Mouse (Mus musculus) lung, postnatal 10 days (tissue): Measurements from ENCODE around the gene Svs3b.
"Not testable (repeated sequence)": the region's sequence is repeated elsewhere in the genome, so short reads cannot be mapped to it uniquely, and the experiment has no call there.

Experiments
- DNase-seq: peaks from one replicate; pipeline ENCODE4 v3.0.0; 2021

Svs3b gene

DNA sequence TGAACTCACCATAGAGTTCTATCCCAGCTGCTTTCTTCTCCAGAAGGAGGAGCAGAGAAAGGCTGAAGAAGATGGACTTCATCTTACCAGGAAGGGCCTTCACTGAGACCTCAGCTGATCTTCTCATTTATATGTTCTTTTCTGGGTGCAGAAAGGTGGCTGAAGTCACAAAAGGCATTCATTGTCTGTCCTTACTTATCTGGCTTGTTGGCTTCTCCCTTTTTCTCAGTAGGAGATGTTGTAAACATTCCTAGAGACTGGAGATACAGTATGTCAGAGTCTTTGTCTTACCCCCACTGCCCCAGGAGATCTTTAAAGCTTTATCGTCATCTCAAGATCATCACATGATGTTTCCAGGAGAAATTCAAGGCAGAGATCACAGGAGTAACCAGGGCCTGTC is at the start of gene Svs3b:
Gene Svs3b (minus strand): TSS at position 101 of the 400 bp plus-strand sequence.
- DNase-seq = not testable (repeated sequence)

DNA sequence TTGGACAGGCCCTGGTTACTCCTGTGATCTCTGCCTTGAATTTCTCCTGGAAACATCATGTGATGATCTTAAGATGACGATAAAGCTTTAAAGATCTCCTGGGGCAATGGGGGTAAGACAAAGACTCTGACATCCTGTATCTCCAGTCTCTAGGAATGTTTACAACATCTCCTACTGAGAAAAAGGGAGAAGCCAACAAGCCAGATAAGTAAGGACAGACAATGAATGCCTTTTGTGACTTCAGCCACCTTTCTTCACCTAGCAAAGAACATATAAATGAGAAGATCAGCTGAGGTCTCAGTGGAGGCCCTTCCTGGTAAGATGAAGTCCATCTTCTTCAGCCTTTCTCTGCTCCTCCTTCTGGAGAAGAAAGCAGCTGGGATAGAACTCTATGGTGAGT is 32.5 kb upstream of the Svs3b start, which contains the start of gene Svs3a:
Gene Svs3a (plus strand): TSS at position 301 of the 400 bp plus-strand sequence.
- not testable (repeated sequence) for DNase-seq

DNA sequence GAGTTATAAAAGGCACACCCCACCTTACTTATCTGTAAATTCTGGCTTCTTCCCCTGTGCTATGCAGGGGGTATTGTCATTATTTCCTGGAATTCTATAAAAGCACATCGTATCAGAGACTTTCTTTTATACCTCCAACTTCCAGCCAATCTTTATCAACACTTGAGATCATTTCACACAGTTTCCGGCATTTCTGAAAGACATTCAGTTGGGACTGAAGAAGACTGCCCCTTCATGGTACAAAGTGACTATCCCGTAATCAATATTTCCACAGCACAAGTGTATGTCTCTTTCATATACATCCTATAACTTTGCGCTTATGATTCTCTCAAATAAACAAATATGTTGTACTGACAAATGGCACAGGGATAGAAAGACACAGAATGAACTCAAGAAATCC is 21.9 kb upstream of the Svs3b start, which contains the start of gene Svs4:
Gene Svs4 (minus strand): TSS at position 101 of the 400 bp plus-strand sequence.
- DNase-seq = no peak

DNA sequence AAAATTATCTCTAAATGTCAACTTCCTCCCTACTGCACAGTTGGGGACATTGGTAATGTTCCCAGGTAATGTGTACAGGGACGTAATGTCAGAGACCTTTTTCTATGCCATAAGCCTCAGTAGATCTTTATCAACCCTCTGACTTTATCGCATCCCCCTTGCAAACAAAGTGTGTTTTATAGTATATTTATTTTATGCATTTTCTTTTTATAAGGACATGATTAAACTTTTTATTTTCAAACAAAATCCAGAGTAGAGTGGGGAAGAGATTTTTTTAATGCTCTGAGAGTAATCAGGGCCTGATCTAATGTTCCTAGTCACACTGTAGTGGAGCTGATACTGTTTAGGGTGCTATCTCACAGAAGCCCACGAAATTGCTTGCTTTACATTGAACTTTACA is 18.1 kb downstream of the Svs3b start, which contains the start of gene Svs2:
Gene Svs2 (minus strand): TSS at position 101 of the 400 bp plus-strand sequence.
- DNase-seq = no peak

DNA sequence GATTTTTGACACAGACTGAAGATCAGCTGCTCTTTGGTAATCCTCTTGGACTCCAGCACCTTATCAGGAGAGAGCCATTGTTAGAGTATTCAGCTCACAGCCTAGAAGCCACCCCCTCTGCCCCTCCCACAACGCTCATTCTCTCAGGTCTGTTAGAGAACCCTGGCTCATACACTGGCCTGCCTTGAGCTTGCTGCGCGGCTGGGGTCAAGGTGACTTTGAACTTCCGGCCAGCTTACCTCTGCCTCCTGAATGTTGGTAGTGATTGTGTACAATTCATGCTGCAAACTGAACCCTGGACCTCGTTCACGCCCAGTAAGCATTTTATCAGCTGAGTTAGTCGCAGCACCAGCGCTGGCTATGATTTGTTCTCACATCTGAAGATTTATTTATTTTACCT is 23.8 kb downstream of the Svs3b start:
- DNase-seq = no peak

DNA sequence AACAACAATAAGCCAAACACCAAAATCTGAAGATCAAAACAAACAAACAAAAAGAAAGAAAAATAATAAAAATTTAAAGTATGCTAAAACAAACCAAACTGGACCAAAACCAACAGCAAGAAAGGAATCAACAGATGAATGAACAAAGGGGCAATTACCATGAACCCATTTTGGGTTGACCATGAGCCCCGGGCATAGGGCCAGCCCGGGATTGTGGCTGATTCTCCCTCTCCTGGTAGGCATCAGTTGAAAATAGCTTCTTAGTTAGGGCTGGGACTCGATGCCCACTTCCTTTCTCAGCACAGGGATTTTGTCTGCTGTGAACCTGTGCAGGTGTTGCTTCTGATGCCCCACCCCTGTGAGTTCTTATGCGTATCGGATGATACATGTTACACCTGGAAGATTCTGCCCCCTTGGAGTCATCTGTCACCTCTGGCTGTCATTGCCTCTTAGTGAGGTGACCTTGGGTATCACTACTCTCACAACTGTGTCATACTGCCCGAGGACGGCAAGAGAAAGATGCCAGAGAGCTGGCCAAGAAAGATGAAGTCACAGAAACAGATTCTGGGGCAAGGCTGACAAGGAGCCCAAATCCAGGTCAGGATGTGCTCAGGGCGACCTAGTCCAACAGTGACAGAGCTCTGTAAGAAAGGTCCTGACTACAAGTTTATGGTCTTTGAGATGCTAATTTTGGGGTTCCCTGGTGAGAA is 27.9 kb downstream of the Svs3b start:
- no peak for DNase-seq

DNA sequence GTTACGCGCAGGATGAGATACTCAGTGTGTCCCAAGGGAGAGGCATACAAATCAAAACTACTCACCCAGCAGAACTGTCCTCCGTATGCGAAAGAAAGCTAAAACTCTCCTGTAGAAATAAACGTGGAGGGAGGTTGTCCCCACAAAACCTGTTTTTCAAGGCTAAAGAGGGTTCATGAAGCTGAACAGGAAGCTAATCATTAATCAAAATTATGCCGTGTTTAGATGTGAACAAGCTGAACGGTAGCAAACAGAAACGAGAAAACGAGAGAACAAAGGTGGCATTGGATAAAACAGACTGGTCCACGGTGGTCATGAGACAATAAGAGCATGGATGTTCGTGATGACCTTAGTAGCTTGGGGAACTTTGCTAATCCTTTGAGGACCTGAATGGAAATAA is 34.9 kb downstream of the Svs3b start, which contains the start of gene Wfdc15b:
Gene Wfdc15b (minus strand): TSS at position 139 of the 400 bp plus-strand sequence.
- no peak for DNase-seq

DNA sequence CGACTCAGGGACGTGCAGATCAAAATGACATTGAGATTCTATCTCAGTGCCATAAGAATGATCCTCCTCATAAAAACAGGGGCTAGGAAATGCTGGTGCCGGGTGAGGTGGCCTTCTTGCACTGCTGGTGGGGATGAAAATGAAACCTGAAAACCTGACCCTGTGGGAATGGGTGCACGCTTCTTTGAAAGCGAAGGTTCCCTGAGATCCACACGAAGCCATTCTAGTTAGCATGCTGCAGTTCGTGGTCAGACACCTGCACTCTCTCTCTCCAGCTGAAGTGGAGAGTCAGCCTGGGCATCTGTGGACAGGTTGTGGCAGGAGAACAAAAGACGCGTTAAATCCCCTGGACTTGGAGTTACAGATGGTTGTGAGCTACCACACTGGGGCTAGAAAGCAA is 37.1 kb downstream of the Svs3b start:
- DNase-seq = no peak

DNA sequence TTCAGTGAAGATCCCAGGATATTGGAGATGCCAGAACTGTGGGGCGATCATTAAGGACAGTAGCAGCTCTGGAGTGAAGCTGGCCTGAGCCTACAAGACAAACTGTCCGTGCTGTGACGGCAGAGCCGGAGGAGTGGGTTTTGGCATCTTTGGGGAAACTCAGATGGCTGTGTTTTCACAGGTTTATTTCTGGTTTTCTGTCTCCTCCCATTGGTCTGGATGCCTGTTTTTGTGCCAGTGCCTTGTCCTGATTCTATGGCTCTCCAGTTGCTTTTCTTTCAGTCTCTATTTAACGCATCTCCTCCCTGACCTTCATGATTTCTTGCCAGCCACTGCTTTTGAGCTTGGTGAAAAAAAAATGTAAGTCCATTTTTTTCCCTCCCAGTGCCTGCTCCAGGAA is 43.7 kb downstream of the Svs3b start:
- DNase-seq = no peak

DNA sequence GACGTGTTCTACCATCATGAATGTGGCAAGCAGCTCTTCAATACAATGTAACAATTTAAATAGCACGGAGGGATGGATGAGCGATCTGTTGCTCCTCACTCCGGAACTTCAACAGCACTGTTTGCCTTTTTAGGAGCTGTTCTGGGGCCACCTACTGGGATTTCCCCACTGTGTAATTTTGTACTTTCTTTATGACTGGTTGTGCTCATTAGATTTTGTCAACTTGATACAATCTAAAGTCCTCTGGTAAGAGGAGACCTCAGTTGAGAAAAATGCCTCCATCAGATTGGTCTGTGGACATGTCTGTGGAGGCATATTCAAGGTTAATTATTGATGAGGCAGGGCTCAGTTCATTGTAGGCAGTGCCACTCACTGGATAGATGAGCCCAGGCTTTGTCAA is 45.5 kb downstream of the Svs3b start:
- DNase-seq = no peak

DNA sequence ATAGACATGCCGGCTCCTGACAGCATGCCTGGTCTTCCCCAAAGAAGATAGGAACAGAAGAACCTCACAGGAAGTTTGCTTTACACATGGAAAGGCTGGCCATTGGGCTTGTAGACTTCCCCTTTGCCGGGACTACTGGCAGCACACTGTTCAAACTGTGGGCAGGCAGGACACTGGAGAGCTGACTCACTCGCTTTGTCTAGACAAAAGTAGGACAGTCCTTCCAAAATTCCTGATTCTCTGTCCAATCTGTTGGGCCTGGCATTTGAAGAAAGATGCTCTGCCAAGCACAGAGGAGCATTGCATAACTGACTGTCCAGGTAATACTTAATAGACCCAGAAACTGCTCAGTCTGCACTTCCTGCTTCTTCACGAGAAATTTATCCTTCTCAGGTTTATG is 49.8 kb downstream of the Svs3b start:
- no peak for DNase-seq

DNA sequence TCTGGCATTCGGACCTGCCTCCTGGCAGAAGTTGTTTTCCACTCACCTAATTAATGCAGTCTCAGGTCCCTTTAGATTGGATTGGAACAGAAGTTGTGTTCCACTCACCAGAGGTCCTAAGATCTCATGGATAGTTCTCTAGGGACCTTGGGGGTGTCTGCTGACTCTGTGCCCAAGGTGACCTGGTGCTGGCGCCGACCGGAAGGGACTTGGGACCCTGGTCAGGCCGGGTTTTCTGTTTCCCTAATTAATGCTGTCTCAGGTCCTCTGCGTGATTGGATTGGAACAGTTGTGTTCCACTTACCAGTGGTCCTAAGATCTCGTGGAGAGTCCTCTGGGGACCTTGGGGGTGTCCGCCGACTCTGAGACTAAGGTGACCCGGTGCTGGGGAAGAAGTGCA is 50.4 kb downstream of the Svs3b start:
- not testable (repeated sequence) for DNase-seq
